Mouse (Mus musculus) thymus, postnatal 36 days (tissue): ENCODE measurements around the gene Irf6.

Experiments used
- DNase-seq, 2 experiments: peaks; one replicate each; pipeline ENCODE4 v3.0.0; 2022; ENCODE audit warnings: mixed read lengths in 2 of 2

The Irf6 gene

GRCm38 (mm10) chr1:193157111-193157492, 4.2 kb downstream of the Irf6 start:
- no peak for DNase-seq

DNA sequence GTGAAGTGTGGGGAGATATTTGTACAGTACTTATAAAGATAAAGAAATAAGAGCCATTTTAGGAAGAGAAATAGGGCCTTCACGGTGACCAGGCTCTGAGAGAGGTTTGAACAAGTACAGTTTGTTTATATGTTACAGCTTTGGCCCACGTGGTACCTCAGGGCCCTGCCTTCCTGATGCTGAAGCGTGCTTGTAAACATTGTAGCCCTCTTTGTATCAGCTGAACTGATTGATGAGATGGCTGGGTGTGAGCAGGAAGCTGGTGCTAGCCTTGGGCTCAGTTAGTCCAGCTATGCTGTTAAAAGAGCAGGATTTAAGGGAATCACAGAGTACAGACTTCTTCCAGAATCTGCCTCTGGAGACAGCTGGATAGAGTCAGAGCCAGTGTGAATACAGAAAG, 6.3 kb downstream of the Irf6 start:
- DNase-seq, result no peak

DNA sequence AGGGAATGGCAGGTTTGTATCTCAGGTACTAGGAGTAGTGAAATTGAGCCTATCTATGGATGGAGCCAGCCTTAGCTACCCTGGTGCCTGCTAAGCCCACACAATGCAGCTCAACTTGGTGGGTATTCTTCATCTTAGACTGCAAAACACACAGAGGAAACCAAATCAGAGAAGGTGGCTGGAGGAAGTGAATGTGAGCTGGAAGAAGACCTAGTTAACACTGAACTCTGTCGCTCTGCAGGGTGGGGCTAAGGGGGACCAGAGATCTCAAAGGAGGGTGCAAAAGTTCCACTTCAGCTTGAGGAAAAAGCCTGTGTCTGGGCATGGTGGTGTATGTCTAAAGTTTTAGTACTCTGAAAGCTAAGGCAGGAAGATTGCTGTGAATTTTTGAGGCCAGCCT, 6.7 kb downstream of the Irf6 start:
- DNase-seq, result peak; percentile 51 to 67

DNA sequence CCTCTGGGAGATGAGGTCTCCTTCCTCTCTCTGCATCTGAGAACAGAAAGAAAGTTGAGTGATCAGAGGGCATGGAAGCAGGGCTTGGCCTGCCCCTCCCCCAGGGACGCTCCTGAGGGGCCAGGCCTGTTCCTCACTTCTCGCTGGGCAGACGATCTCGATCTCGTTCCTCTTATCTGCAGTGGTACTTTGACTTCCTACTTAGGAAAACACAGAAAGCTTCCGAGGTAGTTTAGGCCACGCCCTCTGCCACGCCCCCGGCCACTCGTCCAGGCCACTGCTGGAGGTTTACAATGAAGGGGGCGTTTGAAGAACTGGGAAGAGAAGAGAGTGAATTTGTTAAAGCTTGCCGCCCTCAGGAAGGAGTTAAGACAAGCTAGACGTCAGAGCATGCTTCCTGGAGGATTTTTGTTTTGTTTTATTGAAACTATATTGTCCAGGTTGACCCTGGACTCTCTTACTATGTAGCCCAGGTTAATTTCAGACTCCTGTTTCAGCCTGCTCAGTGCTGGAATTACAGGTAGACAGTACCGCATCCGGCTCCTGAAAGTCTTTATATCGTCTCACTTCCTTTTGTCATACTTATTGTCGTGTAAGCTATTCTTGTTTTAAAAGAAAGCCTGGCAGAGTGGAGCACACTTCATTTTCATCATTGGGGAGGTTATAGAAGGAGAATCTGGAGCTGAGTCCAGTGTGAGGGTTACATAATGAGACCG, 7.6 kb downstream of the Irf6 start:
- peak; percentile 68 to 76 for DNase-seq

DNA sequence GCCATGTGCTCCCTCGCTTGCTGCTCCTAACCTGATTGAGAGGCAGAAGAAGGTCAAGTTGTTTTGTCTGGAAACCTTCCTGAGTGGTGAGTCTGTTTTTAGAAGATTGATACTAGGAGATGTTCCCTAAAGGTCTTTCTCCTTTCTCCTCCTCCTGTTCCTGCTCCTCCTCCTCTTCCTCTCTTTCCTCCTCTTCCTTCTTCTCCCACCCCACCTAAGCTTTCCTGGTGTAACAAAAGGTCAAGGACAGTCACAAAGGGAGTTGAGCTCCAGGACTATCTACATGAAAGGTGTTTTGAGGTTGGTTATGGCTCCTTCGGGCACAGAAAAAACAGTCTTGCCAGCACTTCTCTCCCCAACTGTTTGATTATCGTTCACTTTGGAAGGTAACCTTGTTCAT, 14.8 kb downstream of the Irf6 start, which contains the start of gene A130010J15Rik:
Gene A130010J15Rik (plus strand): TSS at position 301 of the 400 bp plus-strand sequence.
- no peak for DNase-seq

DNA sequence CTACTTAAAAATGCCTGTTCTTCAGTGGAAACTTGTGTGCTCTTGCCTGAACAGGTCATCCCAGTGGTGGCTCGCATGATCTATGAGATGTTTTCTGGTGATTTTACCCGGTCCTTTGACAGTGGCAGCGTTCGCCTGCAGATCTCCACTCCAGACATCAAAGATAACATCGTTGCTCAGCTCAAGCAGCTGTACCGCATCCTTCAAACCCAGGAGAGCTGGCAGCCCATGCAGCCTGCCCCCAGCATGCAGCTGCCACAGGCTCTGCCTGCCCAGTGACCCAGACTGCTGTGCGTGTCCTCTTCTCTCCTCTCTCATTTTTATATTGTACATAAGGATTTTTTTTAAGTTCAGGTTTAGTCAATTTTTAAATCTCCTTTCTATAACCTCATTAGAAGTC, 16.3 kb downstream of the Irf6 start:
- DNase-seq, result peak; percentile 53 to 78

- no peak for DNase-seq
These were observed 16.9 kb downstream of the Irf6 start for GRCm38 (mm10) chr1:193169856-193170255.

DNA sequence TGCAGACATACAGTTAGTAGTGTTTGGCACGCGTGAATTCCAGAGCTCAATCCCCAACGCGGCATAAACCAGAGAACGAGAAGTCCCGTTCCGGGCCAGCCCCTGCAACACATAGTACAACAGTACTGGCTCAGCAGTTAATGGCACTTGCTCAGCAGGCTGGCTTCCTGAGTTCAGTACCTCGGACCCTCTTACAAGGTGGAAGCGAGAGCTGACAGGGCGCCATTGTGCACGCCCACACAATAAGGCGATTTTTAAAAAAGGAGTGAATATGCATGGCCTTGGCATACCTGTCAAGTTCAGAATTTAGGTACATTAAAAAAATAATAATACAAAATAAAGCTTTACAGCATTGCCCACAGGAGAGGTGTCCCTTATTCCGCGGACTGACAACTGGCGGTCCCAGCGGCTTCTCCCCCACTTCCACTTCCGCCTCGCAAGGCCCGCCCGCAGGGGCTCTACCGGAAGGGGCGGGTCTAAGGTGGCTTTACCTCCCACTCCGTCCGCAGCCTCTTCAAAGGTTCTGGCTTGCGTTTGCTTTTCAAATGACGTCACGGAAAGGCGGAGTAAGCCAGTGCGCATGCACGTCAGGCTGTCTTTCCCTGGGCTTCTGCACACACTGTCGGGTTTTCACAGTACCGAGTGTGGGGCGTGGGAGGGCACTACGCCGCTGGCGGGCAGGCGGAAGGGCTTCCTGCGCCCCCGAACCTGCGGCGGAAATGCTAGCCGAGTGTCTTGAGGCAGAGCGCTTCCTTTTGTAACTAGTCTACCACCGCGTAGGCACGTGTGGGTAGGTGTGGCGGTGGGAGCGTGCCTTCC, 20.3 kb downstream of the Irf6 start:
- peak; percentile 97 to 99 for DNase-seq

GRCm38 (mm10) chr1:193173810-193174129, 20.9 kb downstream of the Irf6 start:
- no peak for DNase-seq

DNA sequence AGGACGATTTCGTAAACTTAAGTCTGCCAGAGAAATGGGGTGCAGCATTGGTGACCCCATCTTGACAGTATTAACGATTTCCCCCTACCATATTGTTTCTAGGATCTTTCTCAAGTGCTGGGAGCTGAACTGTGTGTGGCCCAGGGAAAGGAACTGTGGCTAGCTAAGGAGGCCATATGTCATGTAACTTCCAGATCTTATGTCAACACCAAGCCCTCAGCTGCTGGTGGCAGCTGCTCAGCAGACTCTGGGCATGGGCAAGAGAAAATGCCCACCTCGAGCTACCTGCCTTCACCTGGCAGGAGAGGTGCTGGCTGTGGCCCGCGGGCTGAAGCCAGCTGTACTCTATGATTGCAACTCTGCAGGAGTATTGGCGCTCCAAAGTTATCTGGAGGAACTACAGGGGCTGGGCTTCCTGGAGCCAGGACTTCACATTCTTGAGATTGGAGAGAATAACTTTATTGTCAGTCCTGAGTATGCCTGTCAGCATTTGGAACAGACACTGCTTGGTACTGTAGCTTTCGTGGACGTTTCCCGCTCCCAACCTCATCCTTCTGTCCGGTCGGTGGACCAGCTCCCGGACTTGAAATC, 21.3 kb downstream of the Irf6 start:
- peak in 1 of 2 experiments; percentile 46 for DNase-seq

- peak in 1 of 2 experiments; percentile 53 for DNase-seq
These were observed 28.2 kb downstream of the Irf6 start for GRCm38 (mm10) chr1:193181104-193181503.

DNA sequence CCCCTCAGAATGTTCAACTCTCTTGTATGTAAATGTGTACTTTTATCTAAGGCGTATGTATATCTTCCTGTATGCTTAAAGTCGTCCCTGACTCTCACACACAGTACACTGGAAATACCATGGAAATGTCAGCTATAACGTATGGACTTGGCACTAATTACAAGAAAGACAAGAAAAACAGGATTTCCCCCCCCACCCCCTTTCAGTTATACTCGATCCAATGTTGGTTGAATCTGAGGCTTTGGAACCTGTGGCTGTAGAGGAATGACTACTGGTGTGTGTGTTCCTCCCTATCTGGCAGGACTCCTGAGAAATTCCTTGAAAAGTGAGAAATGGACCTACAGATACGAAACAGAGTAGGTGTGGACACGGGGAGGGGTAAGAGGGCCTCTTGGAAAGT, 35.3 kb downstream of the Irf6 start:
- no peak for DNase-seq

DNA sequence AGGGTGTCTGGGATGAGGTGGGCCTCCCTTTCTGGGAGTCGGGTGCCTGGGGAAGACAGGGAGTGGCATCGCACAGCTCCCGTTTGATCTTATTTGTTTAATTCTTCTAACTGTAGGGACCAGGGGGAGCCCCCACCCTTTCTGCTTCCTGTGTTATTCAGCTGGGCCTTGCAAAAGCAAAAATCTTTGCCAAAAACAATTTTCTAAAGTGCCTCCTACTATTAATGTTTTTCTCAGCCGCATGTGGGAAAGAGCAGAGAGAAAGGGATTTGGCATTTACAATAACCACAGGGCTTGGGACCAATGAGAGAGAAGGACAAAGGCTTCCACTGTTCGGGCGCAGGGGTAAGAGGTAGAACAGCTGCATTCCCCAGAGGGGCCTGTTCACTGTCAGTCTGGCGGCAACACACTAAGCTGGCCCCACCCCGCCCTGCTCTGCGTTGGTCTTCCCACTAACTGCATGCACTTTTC, 36.3 kb downstream of the Irf6 start:
- peak; percentile 68 to 76 for DNase-seq

- DNase-seq, result no peak
These were observed 36.9 kb downstream of the Irf6 start for GRCm38 (mm10) chr1:193189771-193190170.

- DNase-seq, result no peak
These were observed 38.9 kb downstream of the Irf6 start for GRCm38 (mm10) chr1:193191675-193192283.

- no peak for DNase-seq
These were observed 41.7 kb downstream of the Irf6 start for GRCm38 (mm10) chr1:193194416-193195140.

- no peak for DNase-seq
These were observed 42.4 kb downstream of the Irf6 start for GRCm38 (mm10) chr1:193195169-193195810.

DNA sequence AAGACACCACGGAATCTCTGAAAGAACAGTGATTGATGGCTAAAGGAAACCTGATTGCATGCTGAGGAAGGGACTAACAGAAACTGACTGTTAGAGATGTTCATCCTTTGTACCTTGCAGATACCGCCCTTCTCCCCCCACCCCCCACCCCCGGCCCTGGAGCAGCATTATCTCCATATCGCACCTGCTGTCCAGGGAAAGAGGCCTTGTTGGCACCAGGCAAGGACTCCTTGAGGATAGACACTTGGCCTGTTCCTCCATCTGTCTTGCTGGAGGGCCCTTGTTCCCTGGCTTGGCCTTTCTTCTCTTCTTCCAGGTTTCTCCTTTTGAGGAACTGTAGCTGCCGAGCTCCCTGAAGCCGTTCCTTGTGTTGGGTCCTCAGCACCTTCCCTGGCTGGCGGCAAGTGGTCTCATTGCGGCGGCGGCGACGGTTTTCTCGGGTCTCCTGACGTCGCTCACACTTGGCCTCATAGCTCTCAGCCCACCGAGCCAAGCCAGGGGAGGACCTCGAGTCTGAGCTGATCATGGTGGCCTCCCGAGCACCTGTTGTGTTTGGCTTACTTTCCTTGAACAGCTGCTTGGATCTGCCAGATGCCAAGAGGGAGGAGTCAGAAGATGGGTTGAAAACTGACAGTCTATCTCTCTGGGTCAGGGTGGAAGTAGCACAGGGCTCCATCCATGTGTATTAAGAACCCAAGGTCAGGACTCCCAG, 44.7 kb downstream of the Irf6 start:
- no peak for DNase-seq

DNA sequence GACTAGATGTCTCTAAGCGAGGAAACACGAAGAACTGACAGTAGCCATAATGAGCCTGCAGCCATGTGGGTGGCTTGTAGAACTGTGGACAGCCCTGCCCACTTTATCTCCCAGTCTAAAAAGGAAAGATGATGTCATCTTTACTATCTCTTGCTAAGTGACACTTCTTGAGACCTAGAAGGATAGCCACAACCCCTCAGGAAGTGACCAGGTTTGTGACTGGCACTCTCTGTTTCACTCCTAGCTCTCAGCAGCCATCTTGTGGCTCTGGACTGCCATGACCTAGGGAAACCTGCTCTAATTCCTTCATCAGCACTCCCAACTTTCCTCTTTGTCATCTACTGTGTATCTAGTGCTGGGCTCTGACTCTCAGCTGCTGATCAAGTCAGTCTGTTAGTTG, 45.4 kb downstream of the Irf6 start:
- no peak for DNase-seq

DNA sequence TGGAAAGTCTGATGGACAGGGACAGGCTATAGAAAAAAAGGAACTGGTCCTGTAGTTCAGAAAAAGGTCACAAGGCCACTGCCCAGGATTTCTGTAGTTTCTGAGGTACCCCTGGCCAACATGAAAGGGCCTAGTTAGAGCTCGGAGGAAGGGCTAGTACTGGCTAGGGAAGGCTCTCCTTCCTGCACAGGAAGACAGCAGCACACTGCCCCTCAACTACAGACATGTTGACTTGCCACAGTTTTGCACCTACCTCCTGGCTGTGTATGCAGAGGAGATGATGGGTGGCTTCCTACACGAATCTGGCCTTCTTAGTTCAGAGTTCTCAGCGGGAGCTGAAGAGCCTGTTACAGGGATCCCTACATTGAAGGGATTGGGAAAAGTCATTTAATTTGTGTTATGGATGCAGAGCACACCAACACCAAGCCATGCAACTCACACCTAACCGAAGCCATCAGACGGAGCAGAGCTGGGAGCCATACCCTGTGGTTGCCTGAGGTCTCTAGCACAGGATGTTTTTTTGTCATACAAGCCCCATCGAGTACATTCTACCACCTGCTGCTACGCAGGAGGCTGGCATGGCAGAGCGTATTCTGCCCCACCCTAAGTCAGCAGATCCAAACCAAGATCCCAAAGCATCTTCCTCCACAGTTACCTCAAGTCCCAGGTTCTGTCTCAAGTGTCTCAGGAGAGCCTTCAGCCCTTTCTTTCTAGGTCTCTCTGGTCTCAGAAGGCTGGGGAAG, 47.9 kb downstream of the Irf6 start:
- DNase-seq, result peak; percentile 67 to 75

GRCm38 (mm10) chr1:193201383-193201778, 48.5 kb downstream of the Irf6 start, which contains the start of gene Traf3ip3:
TSS of gene Traf3ip3 (minus strand) at chr1:193201703.
- peak; percentile 79 to 88 for DNase-seq
